Mouse (Mus musculus) lung, embryonic 15.5 days (tissue): ENCODE measurements around the gene Clcnka. TPM values are rescaled to one million over a fixed set of nuclear protein-coding genes. Genes with fewer than 3 reads are reported as not detected.

Source experiments
- ATAC-seq: fragments of 200-750 bp; cut with Nextera tagmentation; 2 replicates; pipeline ENCODE4 v1.8.0; 2017; ENCODE audit warnings: moderate number of reproducible peaks, borderline replicate concordance; ENCODE audit not compliant: low FRiP score, low TSS enrichment; ENCODE audit errors: extremely low read depth
- H3K27ac ChIP-seq: fragments of 300-500 bp; sonication (generic); 2 replicates; pipeline ENCODE4 v1.5.1; 2015; ENCODE audit warnings: moderate library complexity, mild to moderate bottlenecking, inconsistent platforms
- H3K27me3 ChIP-seq: fragments of 300-500 bp; sonication (generic); 2 replicates; pipeline ENCODE4 v1.6.1; 2015; ENCODE audit warnings: inconsistent platforms
- H3K36me3 ChIP-seq: fragments of 300-500 bp; sonication (generic); 2 replicates; pipeline ENCODE4 v1.6.1; 2015; ENCODE audit warnings: inconsistent platforms
- H3K4me1 ChIP-seq: fragments of 300-500 bp; sonication (generic); 2 replicates; pipeline ENCODE4 v1.6.1; 2015; ENCODE audit warnings: inconsistent platforms
- H3K4me2 ChIP-seq: fragments of 300-500 bp; sonication (generic); 2 replicates; pipeline ENCODE4 v1.6.1; 2015; ENCODE audit warnings: inconsistent platforms, mild to moderate bottlenecking, moderate library complexity
- H3K4me3 ChIP-seq: fragments of 300-500 bp; sonication (generic); 2 replicates; pipeline ENCODE4 v1.5.1; 2015; ENCODE audit warnings: mild to moderate bottlenecking, inconsistent platforms
- H3K9ac ChIP-seq: fragments of 300-500 bp; sonication (generic); 2 replicates; pipeline ENCODE4 v1.6.1; 2015; ENCODE audit warnings: inconsistent platforms
- H3K9me3 ChIP-seq: fragments of 300-500 bp; sonication (generic); 2 replicates; pipeline ENCODE4 v1.6.1; 2016; ENCODE audit warnings: inconsistent platforms
- WGBS: fragments of 180-500 bp; shearing (Covaris S2); methylation state at CpG from one replicate; pipeline ENCODE4 v1.1.7; 2015; 5-methylcytosine and 5-hydroxymethylcytosine counted together
- polyA plus RNA-seq: library from polyadenylated mRNA; unstranded; fragments of >200 nt; fragmentation: Nextera tagmentation; extraction: Ambion mirVana; gene quantifications from 2 replicates; pipeline ENCODE4 v1.2.1, GENCODE M21; 2015

Gene Clcnka
- polyA plus RNA-seq, 1 experiment from 2014 or later, result 0.54 TPM

GRCm38 (mm10) chr4:141429847-141430246, 31.3 kb upstream of the Clcnka start:
- Histone ChIP-seq H3K4me1 (peaks cover 20% of the 10 kb centered on the region), H3K9me3 (no peaks in the 10 kb centered on the region), H3K36me3 (no peaks in the 10 kb centered on the region), H3K27me3 (no peaks in the 10 kb centered on the region; the same call in 1 of the 2 replicates), H3K27ac (no peak overlapping the region), H3K4me3 (no peak overlapping the region), H3K4me2 (no peak overlapping the region), H3K9ac (no peak overlapping the region)
- no peak for ATAC-seq
- 50% methylated on average over 9 of the region's 9 CpGs for WGBS

GRCm38 (mm10) chr4:141429381-141429780, 30.9 kb upstream of the Clcnka start:
- Histone ChIP-seq H3K4me1 (peaks cover 20% of the 10 kb centered on the region), H3K36me3 (no peaks in the 10 kb centered on the region), H3K27ac (no peak overlapping the region), H3K4me2 (no peak overlapping the region), H3K27me3 (no peaks in the 10 kb centered on the region; the same call in 1 of the 2 replicates), H3K4me3 (no peak overlapping the region), H3K9ac (no peak overlapping the region), H3K9me3 (no peaks in the 10 kb centered on the region)
- WGBS, result 78% methylated on average over 6 of the region's 6 CpGs
- ATAC-seq, result no peak

- Histone ChIP-seq H3K4me1 (peaks cover 20% of the 10 kb centered on the region), H3K9ac (no peak overlapping the region), H3K36me3 (no peaks in the 10 kb centered on the region), H3K4me3 (no peak overlapping the region), H3K4me2 (no peak overlapping the region), H3K27me3 (no peaks in the 10 kb centered on the region; the same call in 1 of the 2 replicates), H3K27ac (no peak overlapping the region), H3K9me3 (no peaks in the 10 kb centered on the region)
- ATAC-seq, result no peak
- 81% methylated on average over 13 of the region's 13 CpGs for WGBS
These were observed 29.4 kb upstream of the Clcnka start for GRCm38 (mm10) chr4:141427921-141428320.

- Histone ChIP-seq H3K4me1 (peaks cover 20% of the 10 kb centered on the region), H3K27me3 (no peaks in the 10 kb centered on the region; the same call in 1 of the 2 replicates), H3K9ac (no peak overlapping the region), H3K9me3 (no peaks in the 10 kb centered on the region), H3K4me3 (no peak overlapping the region), H3K27ac (no peak overlapping the region), H3K36me3 (no peaks in the 10 kb centered on the region), H3K4me2 (no peak overlapping the region)
- no peak for ATAC-seq
- 52% methylated on average over 10 of the region's 10 CpGs for whole genome bisulfite sequencing
These were observed 28.5 kb upstream of the Clcnka start for GRCm38 (mm10) chr4:141426796-141427745.

- Histone ChIP-seq H3K4me2 (peak overlapping the region; percentile 74), H3K27me3 (peaks cover 1% of the 10 kb centered on the region; the same call in 1 of the 2 replicates), H3K4me1 (peaks cover 30% of the 10 kb centered on the region), H3K9me3 (no peaks in the 10 kb centered on the region), H3K36me3 (no peaks in the 10 kb centered on the region), H3K4me3 (peak overlapping the region; percentile 40), H3K9ac (peak overlapping the region; percentile 33; the same call in 1 of the 2 replicates), H3K27ac (peak overlapping the region; percentile 54)
- 3% methylated on average over 35 of the region's 36 CpGs for WGBS
- ATAC-seq, result peak; percentile 71
These were observed 27.3 kb upstream of the Clcnka start for GRCm38 (mm10) chr4:141425484-141426479.

GRCm38 (mm10) chr4:141423691-141424431, 25.3 kb upstream of the Clcnka start:
- Histone ChIP-seq H3K4me1 (peaks cover 42% of the 10 kb centered on the region), H3K27me3 (peaks cover 6% of the 10 kb centered on the region; the same call in 1 of the 2 replicates), H3K9ac (no peak overlapping the region), H3K27ac (no peak overlapping the region), H3K4me2 (no peak overlapping the region), H3K36me3 (no peaks in the 10 kb centered on the region), H3K4me3 (no peak overlapping the region), H3K9me3 (no peaks in the 10 kb centered on the region)
- WGBS, result 80% methylated on average over 13 of the region's 13 CpGs
- ATAC-seq, result no peak

GRCm38 (mm10) chr4:141423288-141423687, 24.8 kb upstream of the Clcnka start:
- peaks cover 42% of the 10 kb centered on the region for H3K4me1 ChIP-seq
- H3K4me3 ChIP-seq, result no peak overlapping the region
- H3K27ac ChIP-seq, result no peak overlapping the region

GRCm38 (mm10) chr4:141422841-141423240, 24.3 kb upstream of the Clcnka start:
- H3K9me3 ChIP-seq, result no peaks in the 10 kb centered on the region
- H3K27me3 ChIP-seq, result peaks cover 6% of the 10 kb centered on the region; the same call in 1 of the 2 replicates
- no peak overlapping the region for H3K4me3 ChIP-seq
- H3K9ac ChIP-seq, result no peak overlapping the region
- H3K4me2 ChIP-seq, result no peak overlapping the region
- no peaks in the 10 kb centered on the region for H3K36me3 ChIP-seq
- 79% methylated on average over 5 of the region's 5 CpGs for WGBS
- no peak for ATAC-seq
- no peak overlapping the region for H3K27ac ChIP-seq
- H3K4me1 ChIP-seq, result peaks cover 42% of the 10 kb centered on the region

More at GRCm38 (mm10) chr4:141423288-141423687, 24.8 kb upstream of the Clcnka start:
- Histone ChIP-seq H3K27me3 (peaks cover 6% of the 10 kb centered on the region; the same call in 1 of the 2 replicates), H3K36me3 (no peaks in the 10 kb centered on the region), H3K4me2 (no peak overlapping the region), H3K9me3 (no peaks in the 10 kb centered on the region), H3K9ac (no peak overlapping the region)
- WGBS, result 79% methylated on average over 5 of the region's 5 CpGs
- ATAC-seq, result no peak

- H3K4me3 ChIP-seq, result 0 out of 2 replicates have a peak overlapping the region, but pooled peaks have one; percentile 10
- peak; percentile 9; the same call in 1 of the 2 replicates for ATAC-seq
- 51% methylated on average over 14 of the region's 14 CpGs for WGBS
- H3K9me3 ChIP-seq, result no peaks in the 10 kb centered on the region
- peaks cover 6% of the 10 kb centered on the region; the same call in 1 of the 2 replicates for H3K27me3 ChIP-seq
- H3K9ac ChIP-seq, result no peak overlapping the region
- H3K36me3 ChIP-seq, result no peaks in the 10 kb centered on the region
- H3K4me2 ChIP-seq, result 0 out of 2 replicates have a peak overlapping the region, but pooled peaks have one; percentile 8
- peak overlapping the region; percentile 54 for H3K27ac ChIP-seq
- H3K4me1 ChIP-seq, result peaks cover 33% of the 10 kb centered on the region
These were observed 22.9 kb upstream of the Clcnka start for GRCm38 (mm10) chr4:141421423-141421822.

GRCm38 (mm10) chr4:141420886-141421285, 22.4 kb upstream of the Clcnka start:
- peaks cover 28% of the 10 kb centered on the region for H3K4me1 ChIP-seq
- 27% methylated on average over 9 of the region's 9 CpGs for WGBS
- H3K27ac ChIP-seq, result peak overlapping the region; percentile 54
- H3K9ac ChIP-seq, result no peak overlapping the region
- H3K4me2 ChIP-seq, result no peak overlapping the region
- no peaks in the 10 kb centered on the region for H3K9me3 ChIP-seq
- no peak overlapping the region for H3K4me3 ChIP-seq
- no peaks in the 10 kb centered on the region for H3K36me3 ChIP-seq
- ATAC-seq, result no peak
- H3K27me3 ChIP-seq, result peaks cover 6% of the 10 kb centered on the region; the same call in 1 of the 2 replicates
